Mouse (Mus musculus) 416B (cell line): ENCODE results near the gene Mad2l2.

Source experiments
- DNase-seq: peaks from one replicate; pipeline ENCODE4 v3.0.0; 2011; ENCODE audit warnings: low read depth

The Mad2l2 gene

DNA sequence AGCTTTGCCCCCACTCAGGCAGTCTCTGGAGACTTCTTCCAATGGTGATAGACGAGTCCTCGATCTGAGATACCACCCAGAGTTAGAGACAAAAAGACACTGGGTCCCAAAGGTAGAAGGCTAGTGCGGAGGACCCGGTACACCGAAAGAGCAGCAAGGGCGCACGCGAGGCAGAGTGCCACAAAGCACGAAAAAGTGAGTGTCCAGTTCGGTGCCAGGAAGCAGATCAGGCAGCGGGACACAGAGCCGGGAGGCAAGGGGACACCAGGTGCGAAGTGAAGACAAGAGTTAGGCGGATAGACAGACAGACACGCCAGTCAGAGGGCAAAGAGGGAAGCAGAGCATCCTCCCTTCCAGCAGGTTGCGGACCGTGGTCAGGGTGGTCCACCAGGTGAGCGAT is at the start of gene Mad2l2:
Gene Mad2l2 (plus strand): TSS at position 252 of the 400 bp plus-strand sequence.
- DNase-seq, result no peak

DNA sequence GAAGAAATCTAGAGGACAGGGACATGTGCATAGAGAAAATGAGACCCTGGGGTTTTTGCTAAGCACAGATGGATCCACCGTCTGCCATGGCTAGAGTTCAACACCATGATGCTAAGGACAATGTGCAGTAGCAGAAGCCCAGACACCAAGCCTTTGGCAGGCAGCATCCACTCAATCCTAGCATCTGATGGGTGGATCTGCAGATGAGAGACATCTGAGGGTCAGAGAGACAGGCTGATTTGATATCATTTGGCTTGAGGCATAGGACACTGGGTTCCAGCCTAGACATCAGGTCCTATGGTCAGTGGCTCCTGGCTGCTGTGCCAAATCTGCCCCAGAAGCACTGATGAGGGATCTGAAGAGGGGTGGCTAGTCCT is 49.6 kb upstream of the Mad2l2 start:
- no peak for DNase-seq

DNA sequence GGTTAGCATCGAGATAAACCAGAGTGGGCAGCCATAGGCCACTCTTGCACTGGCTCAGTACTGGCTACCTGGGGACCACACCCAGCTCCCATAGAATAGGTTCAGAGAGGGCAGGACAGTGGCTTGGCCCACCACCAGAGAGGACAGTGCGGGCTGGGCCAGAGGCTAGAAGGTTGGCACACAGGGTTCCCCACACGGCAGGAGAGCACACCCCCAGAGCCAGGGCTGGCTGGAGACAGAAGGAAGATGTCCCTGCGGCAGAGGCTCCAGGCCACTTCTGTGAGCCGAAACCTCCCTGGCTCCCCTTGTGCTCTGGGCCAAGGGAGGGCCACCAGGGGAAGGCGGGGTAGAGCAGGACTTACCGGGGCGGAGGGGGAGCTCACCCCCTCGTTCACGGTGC is 49.0 kb upstream of the Mad2l2 start:
- no peak for DNase-seq

DNA sequence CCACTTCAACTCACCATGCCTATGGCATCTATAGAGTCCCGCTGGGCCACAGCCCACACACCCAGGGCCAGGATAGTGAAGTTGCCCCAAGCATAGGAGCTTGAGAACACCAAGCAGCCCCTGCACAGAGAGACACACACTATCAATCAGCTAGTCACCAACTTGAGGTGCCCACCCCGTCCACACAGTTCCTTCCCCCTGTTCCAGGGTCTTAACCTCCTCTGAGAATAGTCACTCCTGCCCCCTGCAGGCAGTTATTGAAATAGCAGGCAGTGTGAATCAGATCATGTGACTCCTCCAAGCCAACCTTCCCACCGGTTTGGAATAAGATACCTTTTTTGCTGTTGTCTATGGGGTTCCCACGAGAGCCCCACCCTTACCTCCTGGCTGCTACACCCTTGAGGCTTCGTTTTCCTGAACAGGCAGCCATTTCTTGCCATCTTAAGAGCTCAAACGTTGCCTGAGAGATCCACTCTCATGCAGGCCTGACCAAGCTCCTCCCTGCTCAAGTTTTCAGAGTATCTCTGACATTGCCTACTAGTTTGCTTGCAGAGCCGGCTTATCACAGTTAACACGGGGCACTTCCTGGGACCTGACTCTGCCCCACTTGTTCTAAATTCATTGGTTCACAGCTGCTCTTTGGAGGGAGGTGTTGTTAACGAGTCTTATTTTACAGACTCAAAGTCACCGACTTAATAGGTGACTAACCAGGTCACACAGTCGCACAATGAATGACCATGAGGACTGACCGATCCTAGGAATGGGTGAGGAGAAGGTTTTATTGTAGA is 47.7 kb upstream of the Mad2l2 start:
- DNase-seq, result peak; percentile 75

DNA sequence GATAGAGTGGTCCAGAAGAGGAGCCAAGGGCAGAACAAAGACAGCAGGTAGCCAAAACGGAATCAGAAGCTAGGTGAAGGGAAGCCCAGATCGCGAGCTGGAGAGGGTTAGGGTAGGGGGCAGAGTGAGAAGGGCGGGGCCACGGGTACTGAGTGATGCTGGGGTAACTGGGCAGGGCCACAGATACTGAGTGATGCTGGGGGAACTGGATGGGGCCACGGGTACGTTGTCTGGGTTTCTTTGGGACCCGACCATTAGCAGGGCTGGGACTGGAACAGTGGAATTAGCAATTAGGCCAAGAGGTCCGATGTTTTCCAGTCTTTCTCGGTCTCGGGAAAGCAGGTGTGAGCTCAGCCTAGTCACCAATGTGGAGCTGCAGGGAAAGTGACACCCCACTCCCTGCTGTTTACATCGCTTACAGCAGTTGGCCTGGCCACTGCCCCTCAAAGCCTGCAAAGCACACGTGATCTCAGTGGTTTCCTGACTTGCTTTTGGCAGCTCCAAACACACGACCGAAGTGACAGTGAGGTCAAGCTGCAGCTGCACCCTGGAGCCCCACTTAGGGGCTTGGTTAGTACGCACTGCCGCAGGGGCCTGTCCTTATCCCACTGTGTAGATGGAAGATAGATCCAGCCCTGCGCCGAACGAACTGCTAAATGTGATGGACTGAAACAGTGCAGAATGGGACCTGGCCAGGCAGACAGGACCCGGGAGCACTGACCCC is 46.8 kb upstream of the Mad2l2 start:
- peak; percentile 93 for DNase-seq

DNA sequence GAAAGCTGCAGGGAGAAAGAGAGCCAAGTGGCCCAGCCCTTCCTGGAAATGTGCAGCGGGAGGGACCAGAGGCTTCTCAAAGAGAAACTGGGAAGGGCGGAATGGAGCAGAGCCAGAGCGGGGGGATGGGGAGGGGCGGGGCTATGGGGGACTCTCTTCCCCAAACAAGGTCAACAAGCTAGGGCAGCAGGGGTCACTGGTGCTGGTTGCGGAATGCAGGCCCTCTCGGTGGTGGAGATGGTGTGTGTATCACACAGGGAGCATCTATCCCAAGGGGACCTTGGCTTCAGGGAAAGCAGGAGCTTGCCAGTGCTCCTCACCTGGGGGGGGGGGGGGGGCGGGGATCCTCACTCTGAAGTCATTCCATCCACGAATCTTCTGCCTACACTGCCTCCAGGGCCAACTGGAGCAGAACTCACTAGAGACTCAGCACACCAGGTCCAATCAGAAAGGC is 45.9 kb upstream of the Mad2l2 start:
- DNase-seq, result no peak

DNA sequence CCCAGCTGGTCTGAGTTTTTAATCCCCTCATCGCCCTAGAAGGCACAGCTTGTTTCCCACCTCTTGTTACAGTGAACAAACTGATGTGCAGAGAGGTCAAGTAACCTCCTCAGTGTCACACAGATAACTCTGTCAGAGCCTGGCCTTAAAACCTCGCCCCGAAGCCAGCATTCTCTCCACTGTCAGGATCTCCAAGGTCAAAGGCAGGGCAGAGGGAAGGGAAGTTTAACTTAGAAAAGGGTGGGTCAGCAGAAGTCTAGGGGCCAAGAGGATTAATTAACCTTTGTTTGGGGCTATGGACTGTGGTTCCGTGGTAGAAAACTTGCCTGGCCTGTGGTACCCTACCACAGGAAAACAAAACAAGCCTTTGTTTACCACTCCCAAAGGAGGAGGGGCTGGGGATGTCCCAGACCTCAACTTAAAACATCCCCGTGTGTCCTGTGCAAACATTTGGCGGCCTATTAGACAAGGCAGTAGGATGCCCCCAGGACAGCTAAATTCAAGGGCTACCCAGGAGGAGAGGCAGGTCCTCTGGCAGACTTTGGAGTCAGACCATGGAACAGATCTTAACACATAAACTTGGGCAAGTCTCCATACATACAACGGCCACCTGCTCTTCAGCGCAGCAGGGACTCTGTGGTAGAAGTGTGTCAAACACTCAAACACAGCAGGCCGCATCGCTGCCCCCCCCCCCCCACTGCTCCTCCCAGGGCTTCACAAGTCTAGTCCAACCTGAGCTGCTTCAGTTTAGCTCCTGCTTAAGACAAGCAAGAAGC is 44.9 kb upstream of the Mad2l2 start:
- DNase-seq, result peak; percentile 56

DNA sequence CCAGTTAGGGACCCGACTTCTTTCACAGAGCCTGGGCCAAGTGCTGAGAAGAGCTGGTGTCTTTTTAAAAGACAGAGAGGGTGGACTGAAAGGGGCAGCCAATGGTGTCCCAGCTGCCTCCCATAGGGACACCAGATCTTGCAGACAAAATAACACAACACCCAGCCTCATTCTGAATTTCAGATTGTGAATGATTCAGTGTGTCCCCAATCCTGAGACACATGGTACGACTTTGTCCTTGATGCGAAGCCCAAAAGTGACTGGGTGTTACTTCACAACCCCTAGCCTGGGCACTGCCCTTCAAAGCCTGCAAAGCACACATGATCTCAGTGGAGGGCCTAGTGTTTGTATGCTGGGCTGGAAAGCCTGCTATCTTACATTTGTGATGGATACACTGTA is 44.3 kb upstream of the Mad2l2 start:
- DNase-seq, result no peak

DNA sequence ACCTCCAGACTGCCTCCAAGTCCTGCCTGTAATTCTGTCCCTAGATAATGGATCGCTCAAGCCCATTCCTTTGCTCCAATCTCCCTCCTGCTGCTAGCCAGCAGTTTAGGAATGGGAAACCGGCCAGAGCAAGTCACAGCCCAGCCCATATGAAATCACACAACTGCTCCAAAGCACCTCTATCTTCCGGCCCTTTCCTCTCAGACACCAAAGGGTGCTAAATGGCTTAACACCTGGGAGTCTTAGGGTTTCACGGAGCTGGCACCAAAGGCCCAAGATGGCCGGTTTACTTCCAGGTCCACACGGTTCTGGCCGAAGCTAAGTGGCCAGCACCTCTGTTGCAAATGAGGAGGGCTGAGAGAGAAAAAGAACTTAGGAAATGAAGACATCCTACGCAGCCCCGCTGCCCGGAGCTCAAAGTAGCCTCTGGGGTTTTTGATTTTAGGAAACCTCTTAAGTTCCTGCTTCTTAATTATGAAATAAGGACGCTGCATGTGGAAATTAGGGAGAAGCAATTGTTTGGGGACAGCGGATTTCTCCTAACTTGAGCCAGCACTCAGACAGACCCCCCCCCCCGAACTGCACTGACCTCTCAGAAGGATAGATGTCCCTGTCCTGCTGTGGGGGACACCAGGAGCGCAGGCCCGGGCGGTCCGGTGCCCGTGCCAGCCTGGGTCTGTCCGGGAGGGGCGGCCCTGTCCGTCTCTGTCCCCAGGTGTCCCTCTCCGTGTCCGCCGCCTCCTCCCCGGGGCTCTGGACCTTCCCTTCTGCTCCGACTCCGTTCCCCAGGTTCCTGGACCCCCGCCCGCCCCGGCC is 42.9 kb upstream of the Mad2l2 start:
- DNase-seq, result peak; percentile 68

DNA sequence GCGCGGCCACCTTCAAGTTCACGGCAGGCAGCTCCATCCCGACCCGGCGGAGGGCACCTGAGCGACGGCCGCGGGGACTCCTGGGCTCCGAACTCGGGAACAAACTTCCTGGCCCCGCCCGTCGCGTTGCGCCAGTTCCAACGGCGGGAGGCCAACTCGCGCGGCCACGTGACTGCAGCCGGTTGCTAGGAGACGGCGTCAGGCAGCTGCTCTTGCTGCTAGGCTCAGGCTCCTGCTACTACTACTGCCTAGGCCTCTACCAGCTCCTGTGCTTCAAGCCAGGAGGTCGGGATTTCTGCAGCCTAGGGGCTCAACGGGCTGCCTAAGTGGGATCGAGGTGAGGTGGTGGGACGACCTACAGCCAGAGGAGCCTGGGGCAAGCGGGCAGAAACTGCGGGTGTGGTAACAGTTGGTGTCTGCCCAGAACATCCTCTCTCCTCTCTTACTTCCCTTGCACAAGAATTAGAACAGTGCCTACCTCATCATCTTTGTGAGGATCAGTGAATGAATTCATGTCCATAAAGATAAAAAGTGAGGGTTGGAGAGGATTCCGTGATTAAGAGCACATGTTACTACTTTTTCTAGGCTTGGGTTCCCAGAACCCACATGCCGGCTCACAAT is 42.2 kb upstream of the Mad2l2 start, which contains the start of gene Agtrap:
Gene Agtrap (minus strand): TSS at position 125 of the 621 bp plus-strand sequence.
- DNase-seq, result peak; percentile 92

DNA sequence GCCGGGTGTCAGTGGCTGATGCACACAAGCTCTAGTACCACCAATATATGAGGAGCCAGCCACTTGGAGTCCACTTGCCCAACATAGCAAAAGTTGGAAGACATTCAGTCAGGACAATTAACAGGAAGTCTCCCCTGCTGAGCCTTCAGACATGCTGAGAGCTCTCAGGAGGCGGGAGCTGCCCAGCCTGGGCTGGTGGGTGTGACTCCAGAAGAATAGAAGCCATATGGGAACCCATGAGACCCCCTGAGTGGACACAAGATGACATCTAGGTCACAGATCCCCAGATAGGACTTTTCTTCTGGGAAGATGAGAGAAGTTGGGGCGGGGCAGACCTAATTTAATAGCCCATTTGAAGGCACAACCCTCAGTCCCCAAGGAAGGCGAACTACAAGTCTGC is 41.0 kb upstream of the Mad2l2 start:
- DNase-seq, result no peak

DNA sequence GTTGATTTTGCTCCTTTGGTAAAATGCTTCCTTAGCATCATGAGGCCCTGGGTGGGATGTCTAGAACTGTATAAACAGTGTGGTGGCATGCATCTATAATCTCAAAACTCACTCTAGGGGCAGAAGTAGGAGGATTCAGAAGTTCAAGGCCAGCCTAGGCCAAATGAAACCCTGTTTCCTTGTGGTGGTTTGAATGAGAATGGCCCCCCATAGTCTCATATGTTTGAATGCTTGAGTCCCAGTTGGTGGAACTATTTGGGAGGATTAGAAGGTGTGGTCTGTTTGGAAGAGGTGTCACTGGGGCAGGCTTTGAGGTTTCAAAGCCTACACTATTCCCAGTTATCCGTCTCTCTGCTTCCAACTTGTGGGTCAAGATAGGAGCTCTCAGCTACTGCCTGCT is 39.0 kb upstream of the Mad2l2 start:
- no peak for DNase-seq

DNA sequence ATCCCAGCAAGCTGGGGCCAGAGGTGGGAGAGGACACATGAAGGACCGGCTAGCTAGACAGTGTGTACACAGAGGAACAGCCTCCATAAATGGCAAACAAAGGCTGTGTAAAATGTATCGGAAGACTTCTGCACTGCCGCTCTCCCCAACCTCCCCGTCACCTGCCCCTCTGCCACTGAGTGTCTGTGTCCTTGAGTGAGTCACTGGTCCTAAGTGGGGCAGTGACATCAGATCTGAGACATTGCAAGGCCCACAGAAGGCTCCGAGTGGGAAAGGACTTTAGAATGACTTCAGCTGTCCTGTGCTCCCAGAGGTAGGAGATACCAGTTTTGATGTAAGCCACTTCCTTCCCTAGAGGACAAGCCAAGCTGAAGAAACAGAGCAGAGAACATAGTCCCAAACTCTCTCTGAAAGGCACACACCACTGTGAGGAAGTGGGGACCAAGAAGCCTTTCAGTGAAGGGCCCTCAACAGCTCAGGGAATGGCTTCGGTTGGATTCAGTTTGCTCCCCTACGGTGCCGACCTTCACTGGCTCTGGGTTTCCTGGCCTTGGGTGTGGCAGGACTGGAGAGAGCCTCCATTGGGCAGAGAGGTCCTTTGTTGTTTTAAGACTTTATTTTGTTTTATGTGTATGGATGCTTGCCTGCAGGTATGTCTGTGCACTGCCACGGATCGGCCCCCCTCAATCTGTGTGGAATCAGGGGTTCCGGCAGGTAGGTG is 37.5 kb upstream of the Mad2l2 start:
- peak; percentile 58 for DNase-seq

DNA sequence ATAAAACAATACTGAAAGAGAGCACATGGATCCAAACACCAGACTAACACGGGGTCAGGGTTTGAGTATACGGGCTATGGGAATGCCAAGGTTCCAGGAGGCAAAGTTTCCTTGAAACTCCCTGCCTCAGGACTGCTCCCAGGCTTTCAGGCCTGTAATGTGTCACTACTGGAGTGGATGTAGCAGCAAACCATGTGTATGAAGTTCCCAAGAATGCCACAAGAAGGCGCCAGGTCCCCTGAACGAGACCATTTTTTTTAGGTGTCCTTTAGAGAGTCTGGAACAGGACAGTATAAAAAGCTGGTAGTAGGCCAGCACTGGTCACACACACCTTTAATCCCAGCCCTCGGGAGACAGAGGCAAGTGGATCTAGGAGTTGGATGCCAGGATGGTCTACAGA is 36.0 kb upstream of the Mad2l2 start:
- DNase-seq, result peak; percentile 59

DNA sequence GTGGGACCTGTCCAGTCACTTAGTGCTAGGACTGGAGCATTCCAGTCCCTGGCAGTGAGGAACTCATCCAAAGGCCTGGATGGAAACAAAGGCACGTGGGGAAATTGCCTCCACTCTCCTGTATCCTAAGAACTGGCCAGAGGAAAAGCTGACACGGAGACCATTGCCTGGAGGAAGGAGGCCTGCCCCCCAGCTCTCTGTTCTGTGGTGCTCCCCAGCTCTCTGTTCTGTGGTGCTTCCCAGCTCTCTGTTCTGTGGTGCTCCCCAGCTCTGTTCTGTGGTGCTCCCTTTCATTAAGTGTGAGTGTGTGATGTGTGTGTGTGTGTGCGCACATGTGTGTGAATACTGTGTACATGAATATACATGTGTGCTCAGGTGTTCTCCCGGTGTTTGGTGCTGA is 35.1 kb upstream of the Mad2l2 start:
- DNase-seq, result no peak

DNA sequence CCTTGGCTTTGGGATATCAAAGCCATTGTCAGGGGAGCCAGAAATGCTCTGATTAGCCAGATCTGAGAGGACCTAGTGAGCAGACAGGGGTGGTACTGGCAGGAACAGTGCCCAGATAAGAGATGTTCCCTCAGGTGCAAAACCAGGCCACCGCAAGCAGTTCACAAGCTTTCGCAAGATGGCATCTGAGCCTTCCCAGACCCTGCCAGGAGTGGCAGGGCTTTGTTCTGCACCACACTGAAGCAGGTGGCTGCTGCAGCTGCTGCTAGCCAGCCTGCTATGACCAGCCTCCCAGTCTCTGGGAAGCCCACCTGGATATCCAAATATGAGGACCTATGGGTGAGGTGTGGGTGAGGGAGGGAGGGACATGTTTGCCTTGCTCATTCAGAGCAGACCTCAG is 32.2 kb upstream of the Mad2l2 start:
- DNase-seq, result no peak

DNA sequence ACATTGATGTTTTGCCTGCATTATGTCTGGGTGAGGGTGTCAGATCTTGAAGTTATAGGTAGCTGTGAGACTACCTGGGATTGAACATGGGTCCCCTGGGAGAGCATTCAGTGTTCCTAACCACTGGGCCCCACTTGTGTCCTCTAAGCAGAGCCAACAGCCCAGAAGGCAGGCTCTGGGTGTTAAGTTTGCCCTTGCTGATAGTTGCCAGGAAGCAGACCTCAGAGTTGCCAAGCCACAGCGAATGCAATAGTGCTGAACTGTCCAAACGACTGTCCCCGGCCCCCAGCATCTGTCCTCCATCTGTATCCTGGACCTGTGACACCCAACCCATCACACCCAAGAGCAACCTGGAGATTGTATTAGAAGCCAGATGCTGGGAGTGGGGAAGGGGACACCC is 31.5 kb upstream of the Mad2l2 start:
- DNase-seq, result peak; percentile 77

DNA sequence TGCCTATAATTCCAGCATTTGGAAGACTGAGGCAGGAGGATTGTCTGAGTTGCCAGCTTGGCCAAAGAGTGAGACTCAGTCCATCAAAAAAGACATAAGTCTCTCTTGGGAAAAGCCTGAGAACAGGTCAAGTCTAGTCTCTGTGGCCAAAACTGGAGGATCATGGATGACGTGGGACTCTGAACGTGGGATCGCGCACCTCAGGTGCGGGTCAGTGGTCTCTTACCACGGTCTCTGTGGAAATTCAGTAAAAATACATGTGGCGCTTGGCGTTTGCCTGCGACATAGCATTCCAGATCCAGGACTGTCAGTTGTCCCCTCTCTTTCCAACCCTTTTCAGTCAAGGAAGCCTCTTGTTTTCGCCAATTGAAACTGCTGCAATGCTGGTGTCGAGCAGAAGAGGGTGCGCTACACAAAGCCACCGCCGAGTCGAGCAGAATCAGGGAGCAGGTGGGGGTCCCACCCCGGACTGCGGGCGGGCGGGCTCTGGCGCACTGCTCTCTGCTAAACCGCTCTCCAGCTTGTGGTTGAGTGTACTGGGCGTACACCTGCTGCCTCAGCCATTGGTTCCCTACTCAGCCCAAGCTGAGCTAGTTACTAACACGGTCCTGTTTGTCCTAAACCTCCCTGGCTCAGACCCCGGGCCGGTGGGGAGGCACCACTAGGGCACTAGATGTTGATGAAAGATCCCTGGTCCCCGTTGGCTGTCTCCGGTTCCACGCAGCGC is 28.2 kb upstream of the Mad2l2 start:
- no peak for DNase-seq

DNA sequence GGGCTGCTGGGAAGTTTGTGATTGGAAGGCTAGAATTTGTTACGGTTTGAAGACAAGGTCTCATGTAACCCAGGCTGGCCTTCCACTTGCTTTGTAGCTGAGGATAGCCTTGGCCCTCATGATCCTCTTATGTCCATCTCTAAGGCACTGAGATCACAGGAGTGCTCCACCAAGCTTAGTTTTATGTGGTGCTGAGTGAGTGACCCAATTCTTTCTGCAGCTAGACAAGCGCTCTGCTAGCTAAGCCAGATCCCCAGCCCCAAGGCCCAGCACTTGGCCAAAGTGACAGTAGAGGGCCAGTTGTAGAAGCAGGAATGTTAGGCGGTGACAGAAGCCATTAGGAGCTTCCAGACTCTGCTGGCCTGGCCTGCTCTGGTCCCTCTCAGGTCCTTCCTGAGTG is 26.0 kb upstream of the Mad2l2 start:
- DNase-seq, result no peak
